Mouse (Mus musculus) CD4-positive, CD25-positive, alpha-beta regulatory T cell (primary cell): ENCODE measurements around the gene Pnisr. TPM values are rescaled to one million over a fixed set of nuclear protein-coding genes. Genes with fewer than 3 reads are reported as not detected.

ENCODE experiments used
- polyA plus RNA-seq: library from polyadenylated mRNA; unstranded; fragments of 100-300 nt; shearing (Covaris generic); gene quantifications from one replicate; pipeline ENCODE4 v1.2.1, GENCODE M21; 2017

Pnisr gene
- polyA plus RNA-seq = 185 TPM

GRCm38 (mm10) chr4:21847481-21848286, at the start of gene Pnisr:
Gene Pnisr, plus strand, starts transcription at chr4:21847583.

GRCm38 (mm10) chr4:21879565-21880220, 32.3 kb downstream of the Pnisr start, which contains the start of gene Coq3:
Gene Coq3, plus strand, starts transcription at chr4:21879673.

Other genes with a start within 250 kb of the Pnisr start
- gene Prdm13, start 161.6 kb upstream of the Pnisr start, polyA plus RNA-seq = 0.10 TPM
- gene Ccnc, start 119.9 kb upstream of the Pnisr start, polyA plus RNA-seq = 33.3 TPM
- 19.0 TPM for gene Usp45, start 80.4 kb upstream of the Pnisr start, polyA plus RNA-seq
- gene Tstd3, start 80.4 kb upstream of the Pnisr start, polyA plus RNA-seq = 17.9 TPM
- 10.4 TPM for gene Coq3, start 32.1 kb downstream of the Pnisr start, polyA plus RNA-seq
- not detected for gene Faxc, start 83.7 kb downstream of the Pnisr start, polyA plus RNA-seq